In the genomic region with DNA sequence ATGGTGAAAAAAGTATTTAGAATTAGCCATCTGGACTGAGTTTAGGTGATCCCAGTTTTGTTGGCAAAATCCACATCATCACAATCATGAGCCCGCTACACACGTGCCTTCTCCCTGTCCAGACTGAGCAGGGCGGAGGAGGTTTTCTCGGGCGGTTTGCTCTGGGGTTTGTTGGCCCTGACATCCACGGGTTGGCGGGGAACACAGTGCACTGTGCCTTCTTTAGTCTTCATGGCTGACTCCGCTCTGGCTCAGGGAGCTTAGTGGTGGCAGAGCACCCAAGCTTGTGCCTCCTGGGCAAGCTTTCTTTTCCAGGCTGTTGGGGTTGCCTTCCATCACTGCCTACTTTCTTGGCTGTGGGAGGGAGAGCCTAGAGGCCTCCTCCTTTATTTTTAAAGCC, we compare ENCODE assay signal across 16 mouse cellular contexts. TPM values are rescaled to one million over a fixed set of nuclear protein-coding genes. Genes with fewer than 3 reads are reported as not detected.
DNase-seq lines count a peak whose midpoint lies in the region.
"Had no signal": no experiment of that assay in that cellular context is flagged by ENCODE, and none has a peak within 500 bp of the region (broad histone marks: within the 10 kb centered on the region; RNA-seq: fewer than 3 reads in every experiment).

No protein-coding gene starts in this region.

- peak; percentile 33 for DNase-seq in cerebellum, adult 11 months
- no peak for DNase-seq in cerebellum, postnatal 4 days (ENCODE audit: low spot score in 2 of 2)
- DNase-seq in gastrocnemius, postnatal 25 days = peak; percentile 43
- DNase-seq in gastrocnemius, adult 18-20 months (ENCODE audit: low spot score) = no peak
- peak; percentile 44 for DNase-seq in cerebellum, adult 8-10 months
- peak; percentile 35 to 39 for DNase-seq in cerebellum, postnatal 36 days
- DNase-seq in spleen, postnatal 10 days (ENCODE audit: low spot score in 2 of 2) = no peak
- no peak for DNase-seq in right cerebral cortex, postnatal 10 days (ENCODE audit: low spot score in 2 of 2)
- DNase-seq: adrenal gland, adult 8-10 months; gastrocnemius, postnatal 14 days; heart, postnatal 36 days; kidney, adult 18-20 months; lung, adult 18-20 months; lung, postnatal 10 days; right cerebral cortex, postnatal 14 days had no signal

RNA-seq across cellular contexts. Expression of gene Rnf145, which starts 41.6 kb away (rescaled TPM):
- total RNA-seq in gastrocnemius, postnatal 25 days (2021) = 10 to 100 TPM in 1 of 2 experiments, 1 to 10 TPM in 1; 8.1 to 10.9 TPM
- 1 to 10 TPM; 6.5 to 7.4 TPM for total RNA-seq in gastrocnemius, adult 18-20 months (2021)

RNA-seq across cellular contexts. Expression of gene Ebf1, which starts 56.7 kb away (rescaled TPM):
- 10 to 100 TPM in 1 of 2 experiments, 1 to 10 TPM in 1; 9.3 to 14.0 TPM for total RNA-seq in gastrocnemius, postnatal 25 days (2021)
- 1 to 10 TPM; 5.5 to 8.2 TPM for total RNA-seq in gastrocnemius, adult 18-20 months (2021)
- total RNA-seq: common myeloid progenitor, adult 5-6 weeks had no signal

Comparison
In these comparisons a context has a peak if more than half of its experiments do, and no peak if none do; other contexts are left out.
1. DNase-seq: peak in cerebellum, adult 11 months (single experiment), gastrocnemius, postnatal 25 days (single experiment), cerebellum, adult 8-10 months (single experiment) and cerebellum, postnatal 36 days (2 of 2); none in cerebellum, postnatal 4 days (0 of 2), gastrocnemius, adult 18-20 months (single experiment), spleen, postnatal 10 days (0 of 2) and right cerebral cortex, postnatal 10 days (0 of 2).